Mouse (Mus musculus): ENCODE measurements around the gene Gabbr2. TPM values are rescaled to one million over a fixed set of nuclear protein-coding genes. Genes with fewer than 3 reads are reported as not detected.
A peak's percentile ranks its signal among the peaks of the same experiment; 100 is the strongest.

Gene Gabbr2
- total RNA-seq, 2 experiments from 2014 or later, result 233 to 236 TPM

GRCm38 (mm10) chr4:46928112-46928511 is 63.6 kb downstream of the Gabbr2 start:
- peak in 1 of 2 experiments; percentile 44 for DNase-seq (ENCODE audit: low spot score in 2 of 2)

DNA sequence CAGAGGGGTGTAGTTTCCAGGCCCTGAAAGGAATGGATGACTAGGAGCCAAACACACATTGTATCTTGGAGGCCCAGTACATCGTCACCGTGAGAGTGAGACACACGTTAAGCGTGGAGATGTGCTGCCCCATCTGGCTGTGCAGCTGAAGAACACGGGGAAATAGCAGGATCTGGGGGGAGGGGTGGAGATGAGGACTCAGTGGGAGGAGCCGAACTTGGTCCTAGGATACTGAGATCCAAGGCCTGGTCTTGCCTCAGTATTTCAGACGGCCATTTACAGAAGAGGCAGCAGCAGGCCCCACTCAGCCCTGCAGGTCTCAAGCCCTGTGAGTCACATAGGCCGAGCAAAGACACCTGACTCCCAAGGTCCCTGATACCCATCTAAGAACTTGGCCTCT is 72.5 kb downstream of the Gabbr2 start:
- DNase-seq (ENCODE audit: low spot score in 2 of 2), result peak; percentile 55

DNA sequence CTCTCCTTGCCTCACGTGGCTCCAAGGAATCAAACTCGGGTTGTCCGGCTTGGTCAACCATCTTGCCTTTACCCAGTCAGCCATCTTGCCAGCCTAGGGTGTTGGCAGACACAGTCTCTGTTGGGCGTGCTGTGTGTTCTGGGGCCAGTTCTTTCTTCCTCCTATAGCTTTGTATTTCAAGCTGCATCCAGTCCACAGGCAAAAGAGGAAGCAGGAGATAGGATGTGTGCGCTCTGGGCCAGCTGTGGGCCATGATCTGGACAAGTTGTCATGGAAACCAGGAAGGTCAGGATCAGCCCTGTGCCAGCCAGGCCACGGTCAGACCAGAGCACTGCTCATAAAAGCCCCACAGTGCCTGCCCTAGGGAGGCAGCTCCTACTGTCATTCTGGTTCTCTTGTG is 74.9 kb downstream of the Gabbr2 start:
- DNase-seq (ENCODE audit: low spot score in 2 of 2), result no peak

GRCm38 (mm10) chr4:46915934-46916333 is 75.7 kb downstream of the Gabbr2 start:
- no peak for DNase-seq (ENCODE audit: low spot score in 2 of 2)

DNA sequence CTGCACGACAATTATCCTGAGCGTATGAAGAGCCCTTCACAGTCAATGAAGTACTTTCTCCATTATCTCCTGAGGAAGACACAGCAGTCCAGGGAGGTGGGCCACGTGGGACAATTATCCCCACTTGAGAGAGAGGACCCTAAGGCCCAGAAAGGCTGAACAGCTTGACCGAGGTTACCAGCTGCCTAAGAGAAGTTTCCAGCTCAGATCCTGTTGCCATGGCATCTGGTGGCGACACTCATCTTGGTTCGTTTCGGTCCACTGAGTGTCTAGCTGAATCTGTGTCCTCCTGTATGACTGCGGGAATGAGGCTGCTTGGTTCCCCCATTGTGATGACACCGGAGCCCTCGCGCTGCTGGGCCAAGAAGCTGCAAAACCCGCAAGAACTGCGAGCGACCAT is 76.2 kb downstream of the Gabbr2 start:
- DNase-seq (ENCODE audit: low spot score in 2 of 2), result no peak

- no peak for DNase-seq (ENCODE audit: low spot score in 2 of 2)
Measured at GRCm38 (mm10) chr4:46914606-46915005, 77.1 kb downstream of the Gabbr2 start.

GRCm38 (mm10) chr4:46906036-46906691 is 85.5 kb downstream of the Gabbr2 start:
- DNase-seq (ENCODE audit: low spot score in 2 of 2), result no peak

- DNase-seq (ENCODE audit: low spot score in 2 of 2), result no peak
Measured at GRCm38 (mm10) chr4:46905152-46905551, 86.5 kb downstream of the Gabbr2 start.

DNA sequence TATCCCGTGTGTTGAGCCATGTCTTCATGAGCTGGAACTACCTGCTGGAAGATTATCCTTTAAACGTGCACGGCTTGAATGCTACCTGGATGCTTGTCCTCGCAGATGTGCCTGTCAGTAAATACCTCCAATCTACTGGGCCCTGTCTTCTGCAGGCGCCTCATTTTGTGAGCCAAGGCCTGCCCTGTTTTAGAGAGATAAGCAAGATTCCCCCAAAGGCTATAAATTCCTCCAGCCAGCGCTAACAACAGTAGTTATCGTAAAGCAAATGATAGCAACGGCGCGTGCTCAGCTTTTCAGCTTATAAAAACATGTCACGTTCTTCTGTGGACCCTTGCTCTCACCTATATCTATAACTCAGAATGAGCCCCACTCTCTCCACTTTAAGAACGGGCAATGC is 87.5 kb downstream of the Gabbr2 start:
- no peak for DNase-seq (ENCODE audit: low spot score in 2 of 2)

- no peak for DNase-seq (ENCODE audit: low spot score in 2 of 2)
Measured at GRCm38 (mm10) chr4:46898546-46898945, 93.1 kb downstream of the Gabbr2 start.

- no peak for DNase-seq (ENCODE audit: low spot score in 2 of 2)
Measured at GRCm38 (mm10) chr4:46897634-46898399, 93.9 kb downstream of the Gabbr2 start.

DNA sequence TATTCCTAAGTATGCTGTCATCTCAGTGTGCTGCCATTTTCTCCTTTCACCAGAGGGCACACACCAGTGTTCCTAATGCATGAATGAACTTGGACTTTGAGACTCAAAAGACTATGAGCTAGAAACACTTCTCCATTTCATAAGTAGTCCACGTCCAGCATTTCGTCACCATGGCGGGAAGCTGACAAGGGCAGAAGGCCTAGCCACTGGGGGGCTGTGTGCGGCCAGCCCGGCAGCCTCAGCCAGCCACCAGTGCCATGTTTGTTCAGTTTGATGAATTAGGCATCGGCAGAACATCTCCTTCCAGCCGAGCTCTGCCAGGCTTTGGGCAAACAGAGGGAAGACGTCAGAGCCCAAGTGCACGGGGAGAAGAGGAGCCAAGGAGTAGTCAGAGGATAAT is 97.5 kb downstream of the Gabbr2 start:
- no peak for DNase-seq (ENCODE audit: low spot score in 2 of 2)

DNA sequence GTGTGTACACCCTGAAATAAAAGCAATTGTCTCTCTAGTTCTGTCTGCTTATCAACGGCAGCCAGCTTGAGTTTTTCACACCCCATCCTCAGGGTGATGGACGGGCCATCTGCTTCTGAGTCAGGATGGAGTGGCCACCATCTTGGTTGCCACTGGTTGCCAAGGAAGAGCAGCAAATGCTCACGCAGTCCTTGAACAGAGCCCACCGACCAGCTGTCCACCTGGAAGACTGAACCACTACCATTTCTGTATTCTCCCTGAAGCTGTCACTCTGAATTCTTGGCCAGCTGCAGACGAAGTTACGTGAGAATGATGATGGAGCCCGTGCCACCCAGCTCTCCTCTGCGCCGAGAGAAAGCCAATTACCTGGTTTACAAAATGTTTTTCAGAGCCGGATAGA is 102.5 kb downstream of the Gabbr2 start:
- peak; percentile 51 to 52 for DNase-seq (ENCODE audit: low spot score in 2 of 2)

DNA sequence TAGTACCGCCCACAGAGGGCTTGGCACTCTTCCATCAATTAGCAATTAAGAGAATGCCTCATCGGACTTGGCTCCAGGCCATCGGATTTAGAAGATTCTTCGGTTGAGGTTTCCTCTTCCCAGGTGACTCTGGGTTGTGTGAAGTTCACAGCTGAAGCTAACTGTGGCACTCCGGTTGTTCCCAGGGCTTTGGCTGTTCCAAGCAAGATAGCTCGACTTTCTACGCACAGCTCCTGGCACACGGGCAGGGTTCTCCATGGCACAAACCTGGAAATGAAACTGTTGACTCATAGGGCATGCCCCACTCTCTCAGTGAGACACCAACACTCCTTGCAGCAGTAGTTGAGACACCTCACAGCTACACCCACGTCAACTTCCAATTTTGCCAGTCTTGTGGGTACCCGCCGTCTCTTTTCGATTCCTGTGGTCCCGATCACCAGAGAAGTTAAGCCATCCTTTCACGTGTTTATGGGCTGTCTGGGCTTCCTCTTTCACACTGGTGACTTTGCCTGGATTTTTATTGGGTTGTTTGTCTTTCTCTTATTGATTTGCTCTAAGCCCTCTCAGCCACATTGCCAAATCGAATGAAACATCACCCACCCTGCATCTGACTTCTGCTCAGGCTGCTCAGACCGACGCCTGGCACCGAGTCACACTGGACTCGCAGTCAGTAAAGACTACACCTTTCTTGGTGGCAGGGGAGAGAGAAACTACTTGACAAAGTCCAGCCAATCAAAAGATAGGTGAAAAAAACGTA is 105.9 kb downstream of the Gabbr2 start:
- peak; percentile 46 to 76 for DNase-seq (ENCODE audit: low spot score in 2 of 2)

GRCm38 (mm10) chr4:46884132-46884531 is 107.5 kb downstream of the Gabbr2 start:
- DNase-seq (ENCODE audit: low spot score in 2 of 2), result no peak

GRCm38 (mm10) chr4:46883546-46883945 is 108.1 kb downstream of the Gabbr2 start:
- no peak for DNase-seq (ENCODE audit: low spot score in 2 of 2)

GRCm38 (mm10) chr4:46883047-46883446 is 108.6 kb downstream of the Gabbr2 start:
- no peak for DNase-seq (ENCODE audit: low spot score in 2 of 2)

DNA sequence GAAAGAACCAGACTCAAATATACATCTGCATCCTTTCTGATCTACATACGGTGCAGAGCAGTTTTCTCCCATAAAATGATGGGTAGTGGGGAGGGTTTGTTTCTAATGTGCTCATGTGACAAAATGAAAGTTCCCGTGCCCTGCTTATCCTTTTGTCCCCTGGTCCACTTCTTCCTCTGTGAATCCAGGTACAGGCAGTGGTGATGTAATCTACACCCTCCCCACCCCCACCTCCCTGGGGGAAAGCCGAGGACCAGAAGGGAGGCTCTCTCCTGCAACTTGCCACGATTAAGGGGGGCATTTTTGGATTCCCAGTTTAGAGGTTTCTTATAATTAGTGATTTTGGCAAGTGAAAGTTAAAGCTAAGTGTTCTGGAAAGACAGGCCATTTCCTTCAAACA is 110.4 kb downstream of the Gabbr2 start:
- no peak for DNase-seq (ENCODE audit: low spot score in 2 of 2)

DNA sequence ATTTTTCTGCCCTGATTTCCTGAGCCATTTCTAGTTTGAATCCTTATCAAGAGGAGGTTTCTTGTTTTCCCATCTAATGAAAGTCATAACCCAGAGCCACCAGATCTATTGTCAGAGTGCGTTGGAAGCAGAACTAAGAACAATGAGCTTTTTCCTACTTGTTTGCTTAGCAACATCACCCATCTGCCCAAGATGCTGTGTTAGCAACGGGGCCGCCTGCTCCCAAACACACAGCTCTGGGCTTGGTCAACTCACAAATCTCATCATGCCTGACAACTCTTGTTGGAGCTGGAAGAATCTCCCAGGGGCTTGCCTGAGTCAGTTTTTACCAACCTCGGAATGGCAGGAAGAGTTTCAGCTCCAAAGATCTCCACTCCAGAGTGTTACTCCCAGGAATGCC is 111.7 kb downstream of the Gabbr2 start:
- DNase-seq (ENCODE audit: low spot score in 2 of 2), result no peak

GRCm38 (mm10) chr4:46872750-46873149 is 118.9 kb downstream of the Gabbr2 start:
- no peak for DNase-seq (ENCODE audit: low spot score in 2 of 2)

DNA sequence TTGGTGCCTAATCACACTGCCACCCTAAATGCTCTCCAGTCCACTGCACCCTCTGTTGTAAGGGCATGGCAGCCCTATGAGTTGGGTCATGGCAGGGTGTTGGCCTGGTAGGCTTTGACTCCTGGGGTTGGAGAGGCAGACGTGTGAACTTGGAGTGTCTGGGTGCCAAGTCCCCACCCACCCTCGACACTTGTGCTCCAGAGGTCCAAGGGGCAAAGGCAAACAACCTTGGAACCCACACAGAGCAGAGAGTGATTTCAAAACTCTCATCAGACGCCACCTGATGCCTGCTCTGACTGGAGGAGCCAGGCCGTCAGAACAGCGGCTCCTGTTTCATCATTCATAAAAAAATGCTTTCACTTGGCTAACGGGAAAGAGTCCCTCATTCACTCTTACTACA is 121.5 kb downstream of the Gabbr2 start:
- DNase-seq (ENCODE audit: low spot score in 2 of 2), result no peak

GRCm38 (mm10) chr4:46869380-46869779 is 122.3 kb downstream of the Gabbr2 start:
- DNase-seq (ENCODE audit: low spot score in 2 of 2), result no peak
